Mouse (Mus musculus) adrenal gland, adult 8-10 months (tissue): ENCODE results near the gene Cacna1g. TPM values are rescaled to one million over a fixed set of nuclear protein-coding genes. Genes with fewer than 3 reads are reported as not detected.

ENCODE experiments used
- DNase-seq: peaks from one replicate; pipeline ENCODE4 v3.0.0; 2022
- total RNA-seq, 4 experiments: library from RNA; stranded (reverse); gene quantifications; 2 replicates each; pipeline ENCODE4 v1.2.4; 2022

Gene Cacna1g
- total RNA-seq, 4 experiments from 2014 or later: 0.14 to 0.73 (median 0.21) TPM

DNA sequence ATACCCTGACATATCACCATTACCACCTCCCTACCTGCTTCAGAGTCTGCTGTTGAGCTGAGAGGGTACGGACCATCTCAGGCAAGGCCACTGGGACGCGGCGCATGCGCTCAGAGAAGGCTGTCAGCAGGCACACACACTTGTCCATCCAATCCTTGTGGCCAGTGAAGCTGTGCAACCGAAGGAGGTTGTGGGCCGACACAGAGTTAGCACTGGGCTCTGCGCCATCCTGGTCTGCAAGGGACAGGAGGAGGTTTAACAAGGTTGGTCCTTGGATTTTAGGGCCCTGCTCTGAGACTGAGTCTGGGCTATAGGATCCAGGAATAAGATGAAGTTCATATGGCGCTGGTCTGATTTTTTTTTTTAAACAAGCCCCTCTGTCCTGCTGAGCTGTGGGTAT lies 6.4 kb upstream of the Cacna1g start:
- DNase-seq: no peak

GRCm38 (mm10) chr11:94477651-94478050 lies 3.7 kb upstream of the Cacna1g start:
- DNase-seq: no peak

GRCm38 (mm10) chr11:94475722-94476121 lies 1.7 kb upstream of the Cacna1g start:
- DNase-seq: no peak

DNA sequence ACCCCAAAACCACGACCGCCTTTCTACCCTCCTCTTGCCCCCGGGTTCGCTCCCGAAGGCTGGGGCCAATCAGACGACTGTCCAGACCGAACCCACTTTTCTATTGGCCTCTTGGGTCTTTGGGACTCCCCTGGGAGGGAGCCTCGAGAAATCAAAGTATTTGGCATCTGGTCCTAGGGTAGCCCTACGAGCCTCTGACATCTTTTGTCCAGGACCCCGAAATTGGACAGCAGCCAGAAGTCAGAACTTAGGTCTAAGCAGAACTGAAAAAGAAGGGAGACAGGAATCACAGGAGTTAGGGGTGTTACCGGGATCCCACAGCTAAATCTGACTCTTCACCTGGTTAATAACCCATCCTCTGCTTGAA lies 529 bp upstream of the Cacna1g start:
- no peak for DNase-seq

DNA sequence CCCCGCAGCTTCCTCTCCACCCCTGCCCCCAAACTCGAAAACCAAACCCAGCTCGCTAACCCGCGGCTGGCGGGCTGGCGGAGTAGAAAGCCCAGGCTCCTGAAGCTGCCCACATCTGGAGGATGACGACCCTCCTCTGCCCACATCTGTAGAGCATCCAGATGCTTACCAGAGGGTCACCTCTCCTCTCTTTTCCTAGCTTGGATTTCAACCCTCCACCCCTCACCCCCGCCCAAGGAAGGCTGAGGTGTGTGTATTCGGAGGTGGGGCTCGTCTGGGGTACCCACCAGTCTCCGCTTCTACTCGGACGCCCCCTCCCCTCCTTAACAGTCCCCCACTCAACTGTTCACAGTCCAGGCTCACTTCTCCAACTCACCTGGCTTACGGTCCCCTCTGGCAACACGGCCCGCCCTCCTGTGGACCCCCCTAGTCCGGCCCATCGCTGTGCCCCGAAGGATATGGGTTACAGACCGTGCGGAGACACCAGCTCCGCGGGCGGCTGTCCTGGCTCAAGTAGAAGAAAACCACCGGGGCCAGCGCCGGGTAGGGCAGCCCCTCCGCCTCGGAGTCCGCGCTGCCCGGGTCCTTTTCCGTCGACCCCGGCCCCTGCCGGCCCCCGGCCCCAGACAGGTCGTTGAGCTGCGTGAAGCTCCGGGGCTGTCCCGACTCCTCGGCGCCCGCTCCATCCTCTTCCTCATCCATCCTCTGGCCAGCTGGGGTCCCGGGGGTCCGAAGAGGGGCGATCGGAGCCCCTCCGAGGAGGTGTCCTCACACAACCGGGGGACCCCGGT lies 887 bp downstream of the Cacna1g start:
- DNase-seq: no peak

DNA sequence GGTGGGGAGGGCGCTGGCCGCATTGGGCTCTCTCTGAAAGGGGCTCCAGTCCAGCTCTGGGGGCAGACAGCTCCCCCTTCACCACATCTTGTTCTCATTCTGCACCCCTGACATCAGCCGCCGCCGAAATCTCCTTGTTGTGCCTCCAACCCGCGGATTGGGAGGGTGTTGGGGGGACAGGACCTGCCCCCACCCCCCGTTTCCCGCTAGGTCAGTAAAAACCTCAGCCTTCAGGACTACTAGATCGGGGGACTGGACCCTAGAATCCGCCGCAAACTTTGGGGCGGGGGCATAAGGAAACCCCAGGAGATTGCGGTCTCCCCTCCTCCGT lies 1.4 kb downstream of the Cacna1g start:
- DNase-seq: no peak

- DNase-seq: no peak
Measured at GRCm38 (mm10) chr11:94471740-94472584, 2.0 kb downstream of the Cacna1g start.

DNA sequence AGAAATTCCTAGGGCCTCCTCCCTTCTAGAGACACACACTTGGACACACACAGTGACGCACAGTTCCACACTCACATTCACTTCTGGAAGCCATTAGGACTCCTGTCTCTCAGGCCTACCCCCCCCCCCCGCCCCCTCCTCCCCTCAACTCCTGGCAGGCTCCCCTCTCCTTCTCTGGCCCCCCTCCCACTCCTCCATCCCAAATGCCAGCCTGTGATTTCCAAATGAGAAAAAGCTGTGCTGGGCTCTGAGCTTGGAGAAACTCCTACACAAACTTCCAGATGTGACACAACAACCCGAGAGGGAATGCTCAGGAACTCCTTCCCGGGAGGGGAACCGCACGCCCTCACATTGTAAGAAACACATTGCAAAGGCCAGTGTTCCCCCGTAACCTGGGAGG lies 3.6 kb downstream of the Cacna1g start:
- no peak for DNase-seq

DNA sequence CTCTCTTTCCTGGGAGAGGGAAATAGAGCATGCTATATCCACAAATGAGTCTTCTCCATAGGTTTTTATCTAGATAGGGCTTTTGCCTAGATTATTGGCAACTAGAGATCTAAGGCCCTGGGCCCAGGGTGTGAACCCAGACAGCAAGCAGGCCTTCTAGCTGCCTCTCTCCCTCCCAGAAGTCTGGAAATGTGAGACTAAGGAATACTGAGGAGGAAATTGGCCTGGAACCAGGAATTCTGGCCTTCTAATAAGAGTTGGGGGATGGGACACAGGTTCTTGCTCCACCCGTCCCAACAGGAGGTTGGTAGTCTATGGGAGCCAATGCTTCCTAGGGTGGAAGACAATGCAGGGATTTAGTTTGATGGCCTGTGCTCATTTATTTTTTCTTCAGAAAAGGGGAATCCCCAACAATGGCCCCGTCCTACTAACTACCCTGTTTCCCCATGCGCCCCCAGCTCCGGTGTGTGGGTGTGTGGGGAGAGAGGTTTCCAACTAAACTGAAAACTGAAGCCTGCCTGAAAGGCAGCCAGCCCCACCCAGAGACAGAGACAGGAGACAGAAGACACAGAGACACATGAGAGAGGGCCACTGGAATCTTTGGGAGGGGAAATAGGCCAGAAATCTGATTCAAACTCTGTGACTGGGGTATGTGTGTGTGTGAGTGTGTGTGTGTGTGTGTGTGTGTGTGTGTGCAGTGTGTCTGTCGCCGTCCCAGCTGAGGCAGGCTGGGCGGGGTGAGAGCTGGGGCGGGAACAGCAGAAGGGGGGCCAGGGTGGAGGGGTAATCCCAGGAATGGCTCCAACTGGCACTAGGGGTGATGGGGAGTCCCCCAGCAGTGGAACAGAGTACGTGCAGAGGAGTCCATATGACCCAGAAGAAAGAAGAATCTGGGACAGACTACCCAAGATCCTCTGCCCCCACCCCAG lies 4.6 kb downstream of the Cacna1g start:
- DNase-seq: no peak

DNA sequence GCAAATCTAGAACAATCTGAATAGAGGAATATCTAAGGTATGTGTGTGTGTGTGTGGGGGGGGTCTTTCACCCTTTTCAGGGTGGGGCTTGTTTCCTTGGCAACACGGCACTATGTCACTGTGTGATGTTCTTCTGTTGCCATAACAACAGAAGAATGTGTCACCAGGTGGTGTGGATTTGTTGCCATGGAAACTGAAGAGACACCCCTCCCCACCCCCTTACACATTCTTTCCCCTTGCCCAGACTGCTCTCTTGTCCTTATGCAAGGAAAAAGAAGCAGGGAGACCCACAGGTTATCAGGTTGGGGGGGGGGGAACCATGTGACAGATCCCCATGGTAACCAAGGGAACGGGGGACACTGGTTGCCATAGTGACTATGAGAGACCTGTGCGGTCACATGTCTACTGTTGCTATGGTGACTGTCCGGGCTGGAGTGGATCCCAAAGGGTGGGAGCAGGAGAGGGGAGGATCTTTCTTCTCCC lies 5.4 kb downstream of the Cacna1g start:
- no peak for DNase-seq

- no peak for DNase-seq
Measured at GRCm38 (mm10) chr11:94466333-94466855, 7.6 kb downstream of the Cacna1g start.

DNA sequence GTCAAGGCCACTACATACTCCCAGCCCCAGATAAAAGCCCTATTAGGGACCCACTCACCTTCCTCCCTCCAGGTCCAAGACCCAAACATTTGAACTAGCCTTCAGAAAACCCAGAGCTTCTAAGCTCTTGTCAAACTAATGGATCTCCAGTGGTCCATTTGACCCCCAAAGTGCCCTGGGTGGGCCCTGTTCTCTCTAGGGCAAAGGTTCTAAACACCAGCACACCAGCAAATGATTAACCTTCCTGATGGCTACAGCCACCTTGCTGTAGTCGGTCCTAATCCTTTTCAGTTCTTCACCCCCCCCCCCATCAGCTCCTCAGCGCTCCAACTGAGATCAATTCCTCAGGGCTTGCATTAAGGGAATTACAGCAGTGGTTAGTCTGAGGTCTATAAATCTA lies 9.8 kb downstream of the Cacna1g start:
- no peak for DNase-seq

DNA sequence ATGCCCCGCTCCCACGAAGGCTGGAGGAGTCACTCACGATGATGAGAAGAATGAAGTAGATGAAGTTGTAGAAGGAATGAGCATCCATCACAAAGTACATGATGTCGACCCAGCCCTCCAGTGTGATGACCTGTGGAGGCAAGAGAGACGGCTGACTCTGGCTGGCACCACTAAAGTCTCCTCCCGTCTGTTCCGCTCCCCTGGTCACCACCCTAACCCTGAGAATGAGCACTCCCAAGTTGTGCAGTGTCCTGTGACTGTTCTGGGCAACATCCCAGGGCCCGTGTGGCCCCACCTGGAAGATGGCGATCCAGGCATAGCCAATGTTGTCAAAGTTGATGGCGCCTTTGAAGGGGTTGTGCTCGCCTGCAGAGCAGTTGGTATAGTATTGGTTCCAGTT lies 12.1 kb downstream of the Cacna1g start:
- no peak for DNase-seq

DNA sequence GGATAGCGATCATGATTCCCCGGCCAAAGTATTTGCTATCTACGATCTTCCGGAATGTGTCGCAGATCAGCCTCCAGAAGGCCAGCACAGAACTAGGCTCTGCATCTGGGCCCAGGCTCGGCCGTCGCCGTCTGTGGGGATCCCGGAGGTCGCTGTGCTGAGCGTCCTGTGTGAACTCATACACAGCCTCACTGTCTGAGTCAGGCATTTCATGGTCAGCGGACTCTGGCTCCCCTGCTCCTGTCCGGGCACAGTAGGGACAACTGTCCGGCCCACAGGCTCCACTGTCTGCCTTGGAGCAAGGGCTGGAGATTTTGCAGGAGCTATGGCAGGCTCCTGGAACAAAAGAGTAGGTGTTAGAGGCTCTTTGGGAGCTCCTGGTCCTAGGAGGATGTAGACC lies 17.0 kb downstream of the Cacna1g start:
- no peak for DNase-seq

DNA sequence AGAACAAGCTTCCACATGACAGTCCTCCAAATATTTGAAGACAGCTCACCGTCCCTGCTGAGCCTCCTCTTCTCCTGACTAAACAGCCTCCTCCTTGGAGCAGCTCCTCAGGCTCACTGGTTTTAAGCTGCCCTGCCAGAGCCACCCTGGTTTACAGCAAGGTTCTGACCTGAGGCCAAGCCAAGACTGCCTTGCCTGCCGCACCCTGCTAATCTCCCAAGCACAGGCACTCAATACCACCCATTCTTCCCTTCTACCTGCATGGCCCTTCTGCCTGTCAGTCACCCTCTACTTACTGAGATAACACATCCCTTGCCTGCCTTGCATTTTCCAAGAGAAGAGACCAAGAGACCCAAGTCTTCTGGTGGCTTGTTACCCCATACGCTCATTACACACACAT lies 17.7 kb downstream of the Cacna1g start:
- DNase-seq: no peak

DNA sequence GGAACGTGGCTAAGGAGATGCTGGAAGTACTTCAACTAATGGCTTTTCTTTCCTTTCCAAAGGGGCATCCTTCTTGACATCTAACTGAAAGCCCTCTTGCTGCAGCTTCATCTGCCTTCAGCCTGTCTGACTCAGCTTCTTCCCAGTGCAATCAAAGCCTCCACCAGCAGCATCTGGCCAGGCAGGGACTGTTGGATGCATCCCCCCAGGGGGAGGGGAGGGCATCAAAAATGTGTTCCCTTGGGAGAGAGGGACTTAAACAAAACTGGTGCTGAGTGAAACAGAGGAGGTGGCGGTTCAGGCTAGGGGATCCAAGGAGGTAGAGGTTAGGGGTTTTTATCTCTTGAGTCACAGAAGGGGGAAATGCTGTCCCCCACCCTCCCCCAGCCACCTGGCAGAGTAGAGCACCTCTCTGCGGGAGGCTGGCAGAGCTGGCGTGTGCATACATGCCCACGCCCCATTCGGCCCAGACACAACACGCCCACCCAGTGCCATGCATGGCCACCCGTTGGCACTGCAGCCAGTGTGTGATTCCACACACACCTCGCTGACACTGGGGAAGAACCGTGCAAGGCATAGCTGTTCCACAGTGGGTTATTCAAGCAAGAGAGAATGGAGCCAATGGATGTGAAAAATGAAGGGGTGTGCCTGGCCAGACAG lies 18.7 kb downstream of the Cacna1g start:
- no peak for DNase-seq

- no peak for DNase-seq
Measured at GRCm38 (mm10) chr11:94454756-94455155, 19.2 kb downstream of the Cacna1g start.

DNA sequence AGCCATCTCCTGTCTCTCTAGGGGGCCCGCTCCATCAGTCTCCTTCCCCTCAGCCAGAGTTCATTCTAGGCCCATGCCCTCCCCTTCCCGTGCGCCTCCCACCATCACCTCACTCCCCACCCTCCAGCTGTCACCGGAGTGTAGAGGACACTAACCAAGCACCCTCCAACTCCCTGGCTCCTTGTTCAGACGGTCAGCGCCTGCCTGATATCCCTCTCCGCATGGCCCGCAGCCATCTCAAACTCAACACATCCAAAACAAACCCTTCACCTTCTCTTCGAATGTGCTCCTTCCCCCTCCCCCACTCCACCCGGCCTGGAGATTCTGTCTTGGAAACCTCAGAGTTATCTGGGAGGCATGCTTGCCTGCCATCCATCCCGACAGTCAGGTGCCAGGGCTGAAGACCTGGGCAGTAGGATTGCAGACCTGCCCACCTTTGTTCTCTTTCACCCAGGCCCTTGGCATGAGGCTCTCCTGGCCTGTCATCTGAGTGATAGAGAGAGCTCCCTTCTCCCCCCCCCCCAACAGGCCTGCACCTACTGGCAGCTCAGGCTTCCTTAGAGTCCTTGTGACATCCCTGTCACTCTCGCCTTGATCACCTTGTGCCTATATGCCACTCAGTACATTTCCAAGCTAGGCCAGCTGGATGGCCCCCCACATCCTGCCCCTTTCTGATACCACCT lies 22.8 kb downstream of the Cacna1g start:
- no peak for DNase-seq

DNA sequence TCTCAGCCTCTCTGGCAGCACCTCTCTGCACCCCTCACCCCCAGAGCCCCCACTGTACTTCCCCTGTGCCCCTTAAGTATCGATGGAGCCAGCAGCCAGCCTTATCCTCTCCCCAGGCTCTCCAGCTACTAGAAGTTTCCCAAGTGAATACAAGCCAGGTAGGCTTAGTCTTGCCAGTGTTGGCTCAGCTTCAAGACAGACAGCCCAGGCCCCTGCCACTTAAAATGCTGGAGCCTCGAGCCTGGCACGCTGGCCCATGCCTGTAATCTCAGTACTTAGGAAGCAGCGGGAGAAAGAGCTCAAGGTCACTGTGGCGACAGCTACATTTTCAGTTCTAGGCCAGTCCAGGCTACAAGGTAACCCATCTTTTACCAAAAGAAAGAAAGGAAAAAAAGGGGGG lies 24.1 kb downstream of the Cacna1g start:
- DNase-seq: no peak

DNA sequence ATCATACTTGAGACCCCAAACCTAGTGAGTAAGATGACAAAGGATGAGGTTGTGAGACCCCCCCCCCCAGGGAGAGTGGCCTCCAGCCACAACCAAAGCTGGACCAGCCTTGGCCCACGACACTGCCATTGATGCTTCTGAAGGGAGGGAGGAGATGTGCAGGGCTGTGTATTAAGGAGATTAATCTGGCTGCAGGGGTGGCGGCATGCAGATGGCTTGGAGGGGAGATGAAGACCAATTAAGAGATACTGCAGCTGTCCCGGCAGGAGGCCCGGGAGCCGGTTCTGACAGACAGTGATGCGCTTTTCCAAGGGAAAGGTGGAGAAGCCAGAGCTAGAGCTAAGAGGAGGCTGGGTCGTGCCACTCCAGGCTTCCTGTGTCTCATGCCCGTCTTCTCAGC lies 24.8 kb downstream of the Cacna1g start:
- DNase-seq: no peak

DNA sequence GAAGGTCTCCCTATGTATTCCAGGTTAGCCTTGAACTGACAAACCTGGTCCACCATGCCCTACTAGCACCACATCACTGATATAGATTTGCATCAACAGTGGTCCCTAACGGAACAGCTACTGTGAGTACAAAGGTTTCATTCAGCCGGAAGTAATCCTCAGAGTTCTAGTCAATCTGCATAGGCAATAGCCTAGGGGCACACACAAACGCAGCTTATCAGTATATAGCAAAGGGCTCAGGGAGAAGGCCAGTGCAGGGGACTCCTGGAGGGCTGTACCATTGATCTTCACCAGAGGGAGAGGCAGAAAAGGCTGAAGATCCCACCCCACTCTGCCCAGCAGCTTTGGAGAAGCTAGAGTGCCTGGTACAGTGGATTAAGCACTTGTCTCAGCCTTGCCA lies 27.0 kb downstream of the Cacna1g start:
- DNase-seq: no peak
